Mouse (Mus musculus) gastrocnemius, postnatal 25 days (tissue): Measurements from ENCODE around the gene Krt23. TPM values are rescaled to one million over a fixed set of nuclear protein-coding genes. Genes with fewer than 3 reads are reported as not detected.

Experiments used
- DNase-seq: peaks from one replicate; pipeline ENCODE4 v3.0.0; 2022
- total RNA-seq, 2 experiments: library from RNA; stranded (reverse); gene quantifications; 1 replicate in 1 of 2; 2 replicates in 1 of 2; pipeline ENCODE4 v1.2.3; 2021

Gene Krt23
- total RNA-seq, 2 experiments from 2014 or later: not detected

DNA sequence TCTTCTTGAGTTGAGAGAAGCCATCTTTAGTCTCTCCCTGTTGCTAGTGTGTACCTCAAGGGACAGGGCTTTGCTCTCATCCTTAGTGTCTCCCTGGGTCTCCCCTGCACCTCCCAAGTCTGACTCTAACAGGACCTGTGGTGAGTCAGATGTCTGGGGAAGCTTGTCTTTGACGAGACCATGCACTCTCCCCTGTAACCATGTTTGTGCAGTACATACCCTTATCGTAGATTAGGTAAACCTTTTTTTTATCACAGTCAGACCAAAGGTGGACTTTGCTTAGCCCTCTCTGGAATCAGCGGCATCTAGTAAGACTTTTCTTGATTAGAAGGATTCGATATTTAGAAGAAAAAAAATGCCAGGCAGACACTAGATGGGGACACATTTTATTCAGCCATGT lies 38.9 kb downstream of the Krt23 start:
- no peak for DNase-seq

DNA sequence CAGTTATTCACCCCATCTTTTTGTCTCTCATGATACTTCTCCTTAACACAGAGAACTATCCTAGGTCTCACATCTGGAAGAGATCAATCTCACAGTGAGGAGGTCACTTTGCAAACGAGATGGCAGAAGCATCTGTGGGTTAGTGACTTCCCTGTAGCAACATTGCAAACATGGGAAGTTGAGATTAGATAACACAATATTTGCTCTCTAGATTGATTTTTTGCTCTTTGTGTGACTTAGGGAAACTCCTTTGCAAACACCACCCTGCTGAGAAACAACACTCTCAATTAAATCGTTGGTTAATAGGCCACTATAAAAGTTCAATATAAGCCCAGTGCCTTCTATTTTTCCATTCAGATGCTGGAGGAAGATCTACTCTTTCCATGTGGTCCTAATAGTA lies 44.2 kb downstream of the Krt23 start:
- no peak for DNase-seq

DNA sequence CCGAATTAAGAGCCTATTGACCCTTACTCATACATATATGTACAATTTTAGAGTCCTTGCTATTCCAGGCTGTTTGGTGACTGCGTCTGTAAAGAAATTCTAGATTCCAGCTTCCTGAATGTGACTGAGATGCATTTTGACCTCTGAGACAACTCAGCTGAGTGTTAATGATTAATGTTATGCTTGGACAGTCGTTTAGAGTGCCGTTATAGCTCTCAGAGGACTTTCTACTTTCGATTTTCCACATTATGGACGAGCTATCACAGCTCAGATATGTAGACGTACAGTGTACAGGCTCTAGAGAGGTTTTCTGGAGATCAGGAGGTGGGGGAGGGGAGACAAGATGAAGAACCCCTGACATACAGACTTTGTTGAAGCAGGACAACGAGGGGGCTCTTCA lies 51.7 kb downstream of the Krt23 start:
- DNase-seq: no peak

DNA sequence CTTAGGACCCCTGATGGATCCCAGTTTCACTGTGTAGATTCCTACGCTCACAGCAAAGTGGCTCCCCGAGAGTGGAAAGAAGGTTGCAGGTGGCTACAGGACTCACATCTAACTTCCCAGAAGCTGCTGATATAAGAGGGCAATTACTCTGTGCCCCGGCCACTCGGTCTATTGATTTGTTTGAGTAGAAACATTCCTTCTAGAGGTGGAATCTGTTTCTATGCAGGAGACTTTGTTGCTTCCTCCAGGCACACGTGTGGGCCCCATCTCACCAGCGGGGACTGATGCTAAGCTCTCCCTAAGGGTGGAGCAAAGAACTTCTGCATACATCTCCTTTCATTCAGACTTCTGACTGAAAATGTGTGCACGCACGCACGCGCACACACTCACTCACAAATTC lies 53.5 kb downstream of the Krt23 start:
- no peak for DNase-seq

DNA sequence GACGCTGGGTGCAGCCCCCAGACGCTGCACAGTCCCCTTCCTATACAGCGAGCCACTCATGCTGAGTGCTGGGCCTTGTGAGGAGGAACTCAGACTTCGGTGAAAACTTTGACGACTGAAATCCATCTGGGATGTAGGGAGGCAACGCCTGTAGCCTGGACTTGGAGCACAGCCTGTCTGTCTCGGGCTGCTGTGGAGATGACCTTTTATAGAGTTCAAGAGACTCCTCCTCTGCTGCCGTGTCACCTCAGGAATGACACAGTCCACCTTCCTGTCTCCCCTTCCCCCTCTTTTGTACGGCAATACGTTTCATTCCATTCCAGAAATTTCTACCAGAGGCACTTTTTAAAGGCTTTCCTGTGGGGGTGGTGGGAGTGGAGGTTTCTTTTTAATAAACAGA lies 55.0 kb downstream of the Krt23 start, which contains the start of gene Krt20:
Krt20 (minus strand) TSS at position 179 of the 400 bp plus-strand sequence.
- no peak for DNase-seq

DNA sequence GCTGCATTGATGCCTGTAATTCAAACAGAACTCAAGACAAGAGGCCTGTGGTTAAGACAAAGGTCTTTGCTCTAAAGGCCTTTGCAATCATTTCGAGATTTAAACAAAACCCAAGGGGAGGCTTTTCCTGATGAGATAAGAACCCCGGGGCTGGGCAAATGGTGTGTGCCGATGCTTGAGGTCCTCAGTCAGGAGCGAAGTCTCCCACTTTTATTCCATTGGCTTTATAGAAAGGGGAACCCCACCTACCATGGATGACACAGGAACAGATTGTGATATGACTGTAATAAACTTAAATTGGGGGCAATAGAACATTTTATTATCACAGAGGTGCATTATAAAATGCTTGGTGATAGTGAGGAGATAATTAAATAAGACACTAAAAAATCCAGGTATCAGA lies 56.3 kb downstream of the Krt23 start:
- no peak for DNase-seq

DNA sequence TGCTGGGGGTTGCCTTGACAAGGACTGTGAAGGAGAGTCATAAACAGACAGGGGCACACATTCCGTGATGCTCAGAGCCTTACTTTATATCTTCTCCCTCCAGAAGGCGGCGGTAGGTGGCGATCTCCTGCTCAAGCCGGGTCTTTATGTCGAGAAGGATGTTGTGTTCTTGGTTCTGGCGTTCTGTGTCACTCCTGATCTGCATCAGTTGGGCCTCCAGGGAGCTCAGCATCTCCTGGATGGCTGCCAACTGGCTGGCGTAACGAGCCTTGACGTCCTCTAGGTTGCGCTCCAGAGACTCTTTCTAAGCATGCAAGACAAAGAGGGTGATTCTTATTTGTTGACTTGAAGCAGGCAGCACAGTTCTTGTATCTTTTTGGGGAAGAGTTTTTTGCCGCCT lies 62.3 kb downstream of the Krt23 start:
- DNase-seq: no peak

Other genes with a start within 250 kb of the Krt23 start
- 1 to 10 TPM; 4.9 to 6.4 TPM for gene Krt222, start 249.1 kb downstream of the Krt23 start, total RNA-seq
- gene Krt24, start 207.9 kb downstream of the Krt23 start, total RNA-seq: not detected
- gene Krt25, start 170.2 kb downstream of the Krt23 start, total RNA-seq: not detected
- gene Krt26, start 155.2 kb downstream of the Krt23 start, total RNA-seq: not detected
- gene Krt27, start 142.0 kb downstream of the Krt23 start, total RNA-seq: not detected
- not detected for gene Krt28, start 118.2 kb downstream of the Krt23 start, total RNA-seq
- 1 to 10 TPM; 4.0 to 5.5 TPM for gene Krt10, start 103.8 kb downstream of the Krt23 start, total RNA-seq
- not detected for gene Krt12, start 70.9 kb downstream of the Krt23 start, total RNA-seq
- not detected for gene Krt20, start 55.0 kb downstream of the Krt23 start, total RNA-seq
- gene Krt39, start 28.2 kb upstream of the Krt23 start, total RNA-seq: not detected
- not detected for gene Krt40, start 50.0 kb upstream of the Krt23 start, total RNA-seq
- gene Krtap3-3, start 57.7 kb upstream of the Krt23 start, total RNA-seq: not detected
- not detected for gene Krtap3-2, start 63.7 kb upstream of the Krt23 start, total RNA-seq
- not detected for gene Gm11939, start 66.3 kb upstream of the Krt23 start, total RNA-seq
- not detected for gene Krtap3-1, start 73.5 kb upstream of the Krt23 start, total RNA-seq
- gene Krtap1-5, start 87.9 kb upstream of the Krt23 start, total RNA-seq: not detected
- not detected for gene Krtap1-4, start 90.5 kb upstream of the Krt23 start, total RNA-seq
- gene Krtap1-3, start 98.2 kb upstream of the Krt23 start, total RNA-seq: not detected
- not detected for gene Krtap9-3, start 105.0 kb upstream of the Krt23 start, total RNA-seq
- not detected for gene Gm11938, start 110.2 kb upstream of the Krt23 start, total RNA-seq
- not detected for gene Gm11937, start 117.1 kb upstream of the Krt23 start, total RNA-seq
- not detected for gene Krtap2-4, start 121.7 kb upstream of the Krt23 start, total RNA-seq
- gene Gm11562, start 127.3 kb upstream of the Krt23 start, total RNA-seq: not detected
- gene Krtap4-1, start 135.1 kb upstream of the Krt23 start, total RNA-seq: not detected
- gene Krtap4-2, start 141.9 kb upstream of the Krt23 start, total RNA-seq: not detected
- gene Krtap4-7, start 151.0 kb upstream of the Krt23 start, total RNA-seq: not detected
- gene Gm11555, start 157.1 kb upstream of the Krt23 start, total RNA-seq: not detected
- gene Gm11563, start 165.8 kb upstream of the Krt23 start, total RNA-seq: not detected
- not detected for gene Krtap4-6, start 172.8 kb upstream of the Krt23 start, total RNA-seq
- gene Gm14190, start 197.6 kb upstream of the Krt23 start, total RNA-seq: not detected
- not detected for gene Gm14180, start 241.2 kb upstream of the Krt23 start, total RNA-seq